Mouse (Mus musculus) lung, postnatal 25 days (tissue): ENCODE measurements at regions not wholly inside any gene's neighbourhood (a gene's known extent, or its start where the extent isn't known, plus 50 kb on each side); places are given as distances from the start of the nearest gene placed in this dataset.

Source experiments
- DNase-seq: peaks from one replicate; pipeline ENCODE4 v3.0.0; 2022; ENCODE audit warnings: low spot score

DNA sequence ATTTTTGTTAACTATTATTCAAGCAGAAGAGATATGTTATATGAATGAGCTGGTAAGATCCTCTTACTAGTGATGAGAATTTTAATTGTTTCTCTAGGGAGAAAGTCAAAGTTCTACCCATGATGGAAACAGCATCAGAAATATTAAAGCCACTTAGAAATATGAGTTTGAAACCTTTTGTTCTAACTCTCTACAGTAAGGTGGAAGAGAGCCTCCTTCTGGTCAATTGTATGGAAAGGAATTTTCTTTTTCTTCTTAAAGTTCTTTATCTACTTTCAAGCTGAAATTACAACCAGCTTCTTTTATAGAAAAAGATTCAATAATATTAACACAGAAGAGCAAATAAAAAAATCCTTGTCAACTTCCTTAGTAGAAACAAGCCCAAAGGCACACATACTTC is 94.4 kb upstream of the E2f7 start:
- DNase-seq: no peak

DNA sequence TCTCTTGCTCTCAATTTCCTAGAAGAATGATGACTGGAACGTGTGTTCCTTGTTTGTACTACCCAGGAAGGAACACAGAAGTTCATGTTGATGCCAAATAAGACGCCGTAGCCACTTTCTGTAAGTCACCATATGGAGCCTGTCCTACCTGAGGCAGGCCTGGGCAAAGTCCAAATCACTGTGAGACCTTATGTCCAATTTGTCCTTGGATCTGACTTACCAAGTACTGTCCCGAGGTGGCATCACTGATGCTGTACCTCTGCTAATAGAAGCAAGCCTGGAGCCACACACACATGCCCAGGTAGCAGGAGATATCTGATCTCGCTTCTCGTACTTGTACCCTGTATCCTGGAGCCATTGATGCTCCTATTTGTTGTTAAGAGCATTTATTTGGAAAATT is 91.2 kb upstream of the E2f7 start:
- no peak for DNase-seq

- DNase-seq: no peak
Measured at GRCm38 (mm10) chr10:110658153-110658695, 87.0 kb upstream of the E2f7 start.

GRCm38 (mm10) chr10:110676503-110676902 is 68.7 kb upstream of the E2f7 start:
- DNase-seq: no peak
